Mouse (Mus musculus) cerebellum, adult 2 months (tissue): ENCODE measurements around the gene Tub.

Experiments used
- CTCF ChIP-seq: fragments of 200-500 bp; IDR thresholded peaks from 2 replicates; pipeline ENCODE4 v1.5.1; 2011; ENCODE audit warnings: low read depth, mild to moderate bottlenecking, control low read depth, low read length, moderate library complexity, borderline replicate concordance; ENCODE audit not compliant: insufficient read depth
- POLR2A ChIP-seq: fragments of 200-500 bp; IDR thresholded peaks from 2 replicates; pipeline ENCODE4 v1.6.1; 2011; ENCODE audit warnings: low read length, control low read depth, borderline replicate concordance; ENCODE audit not compliant: insufficient read depth

- TF ChIP-seq POLR2A (no peak), CTCF (no peak)
Measured at GRCm38 (mm10) chr7:108952801-108953200, 2.7 kb downstream of the Tub start.
